Mouse (Mus musculus): ENCODE results near the gene Msh4. TPM values are rescaled to one million over a fixed set of nuclear protein-coding genes. Genes with fewer than 3 reads are reported as not detected.

Msh4 gene
- polyA plus RNA-seq, 1 experiment from 2014 or later: 0.22 TPM

- Histone ChIP-seq H3K36me3 (replicated peaks) (no peaks in the 10 kb centered on the region), H3K4me2 (no peak overlapping the region), H3K4me1 (0 out of 2 replicates have a peak, but pooled peaks cover under 1% of the 10 kb centered on the region), H3K9ac (no peak overlapping the region), H3K27ac (no peak overlapping the region), H3K4me3 (no peak overlapping the region), H3K9me3 (no peaks in the 10 kb centered on the region), H3K27me3 (replicated peaks) (no peaks in the 10 kb centered on the region)
- 98% methylated on average over 3 of the region's 3 CpGs for WGBS
- ATAC-seq (replicated peaks): no peak
These were observed 87.2 kb downstream of the Msh4 start for GRCm38 (mm10) chr3:153818723-153819122.

DNA sequence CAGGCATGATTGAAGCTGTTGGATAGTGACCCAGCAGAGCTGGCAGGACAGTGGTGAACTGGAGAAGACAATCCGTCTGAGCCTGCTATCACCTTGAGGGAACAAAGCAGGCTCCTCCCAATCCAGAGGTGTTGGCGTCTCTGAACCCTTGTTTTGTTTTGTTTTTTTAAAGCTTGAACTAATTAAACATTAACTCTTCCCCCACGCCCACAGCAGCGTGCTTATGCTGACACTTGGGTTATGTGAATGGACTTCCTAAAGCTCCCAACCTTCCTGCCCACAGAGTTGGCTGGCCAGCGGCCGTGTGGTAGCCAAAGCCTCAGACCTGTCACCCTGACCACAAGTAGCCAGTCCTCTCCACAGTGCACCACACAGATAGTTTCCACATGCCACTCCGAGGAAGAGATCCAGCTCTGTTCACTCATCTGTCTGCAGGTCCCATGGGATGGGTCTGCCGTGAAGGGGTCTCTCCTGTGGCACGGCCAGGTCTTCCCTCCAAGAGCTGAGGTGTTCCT, 88.5 kb downstream of the Msh4 start:
- H3K27ac ChIP-seq: no peak overlapping the region
- no peaks in the 10 kb centered on the region for H3K27me3 ChIP-seq (replicated peaks)
- WGBS: 88% methylated on average over 9 of the region's 9 CpGs
- H3K4me3 ChIP-seq: no peak overlapping the region
- H3K9me3 ChIP-seq: no peaks in the 10 kb centered on the region
- no peak for ATAC-seq (replicated peaks)
- no peak overlapping the region for H3K4me2 ChIP-seq
- no peak overlapping the region for H3K9ac ChIP-seq
- H3K4me1 ChIP-seq: no peaks in the 10 kb centered on the region
- no peaks in the 10 kb centered on the region for H3K36me3 ChIP-seq (replicated peaks)

DNA sequence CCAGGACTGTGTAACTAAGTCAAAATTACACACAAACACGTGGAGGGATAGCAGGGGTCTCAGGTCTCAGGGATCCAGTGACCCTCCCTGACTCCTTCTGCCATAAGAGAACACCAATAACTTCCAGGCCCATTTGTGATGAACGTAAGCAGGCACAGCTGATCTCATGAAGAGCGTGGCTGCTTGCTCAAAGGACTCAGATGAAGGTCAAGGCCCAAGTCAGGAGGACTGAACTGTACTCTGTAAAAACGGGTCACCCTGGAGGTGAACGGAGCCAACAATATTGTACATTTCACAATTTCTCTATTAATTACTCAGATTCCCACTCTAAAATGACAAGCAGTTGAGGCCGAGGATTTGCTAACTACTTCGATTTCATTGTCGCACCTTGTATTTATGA, 91.9 kb downstream of the Msh4 start:
- H3K36me3 ChIP-seq (replicated peaks): no peaks in the 10 kb centered on the region

GRCm38 (mm10) chr3:153808406-153808805, 97.5 kb downstream of the Msh4 start:
- 90% methylated on average over 13 of the region's 13 CpGs for WGBS
- ATAC-seq (replicated peaks): no peak
- H3K9me3 ChIP-seq: no peaks in the 10 kb centered on the region
- H3K27ac ChIP-seq: no peak overlapping the region
- H3K4me2 ChIP-seq: no peak overlapping the region
- no peak overlapping the region for H3K9ac ChIP-seq
- no peaks in the 10 kb centered on the region for H3K36me3 ChIP-seq (replicated peaks)
- H3K4me3 ChIP-seq: no peak overlapping the region
- H3K27me3 ChIP-seq (replicated peaks): no peaks in the 10 kb centered on the region
- H3K4me1 ChIP-seq: peaks cover 16% of the 10 kb centered on the region; the same call in 1 of the 2 replicates

More for the DNA sequence above, 91.9 kb downstream of the Msh4 start:
- ATAC-seq (replicated peaks): no peak
- H3K9ac ChIP-seq: no peak overlapping the region
- 88% methylated on average over 8 of the region's 8 CpGs for WGBS
- H3K27ac ChIP-seq: no peak overlapping the region
- no peak overlapping the region for H3K4me2 ChIP-seq
- H3K9me3 ChIP-seq: no peaks in the 10 kb centered on the region
- peaks cover 9% of the 10 kb centered on the region; the same call in 1 of the 2 replicates for H3K4me1 ChIP-seq
- no peaks in the 10 kb centered on the region for H3K27me3 ChIP-seq (replicated peaks)
- H3K4me3 ChIP-seq: no peak overlapping the region

DNA sequence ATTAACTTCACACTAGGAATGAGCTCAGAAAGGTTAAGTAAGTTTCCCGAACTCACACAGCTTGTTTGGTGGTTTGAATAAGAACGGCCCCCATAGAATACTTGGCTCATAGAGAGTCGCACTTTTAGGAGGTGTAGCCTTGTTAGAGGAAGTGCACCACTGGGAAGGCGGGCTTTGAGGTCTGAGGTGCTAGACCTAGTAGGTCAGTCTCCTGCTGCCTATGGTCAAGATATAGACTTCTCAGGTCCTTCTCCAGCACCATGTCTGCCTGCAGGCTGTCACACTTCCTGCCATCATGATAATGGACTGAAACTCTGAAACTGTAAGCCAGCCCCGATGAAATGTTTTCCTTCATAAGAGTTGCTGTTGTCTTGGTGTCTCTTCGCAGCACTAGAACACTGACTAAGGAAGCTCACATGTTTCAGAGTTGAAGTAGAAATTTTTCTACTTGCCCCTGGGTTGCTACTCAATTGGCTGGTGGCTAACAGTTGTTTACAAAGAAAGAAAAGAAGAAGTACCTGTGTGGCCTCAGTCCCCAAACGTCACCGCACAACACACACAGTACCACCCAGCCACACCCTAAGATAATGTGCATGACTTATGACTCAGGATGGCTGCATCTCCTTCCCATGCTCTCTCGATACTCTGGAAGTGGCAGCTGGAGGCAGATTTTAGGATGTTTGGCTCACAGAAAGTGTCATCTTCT, 98.3 kb downstream of the Msh4 start:
- Histone ChIP-seq H3K4me2 (no peak overlapping the region), H3K4me1 (peaks cover 16% of the 10 kb centered on the region; the same call in 1 of the 2 replicates), H3K36me3 (replicated peaks) (no peaks in the 10 kb centered on the region), H3K9me3 (no peaks in the 10 kb centered on the region), H3K9ac (no peak overlapping the region), H3K27ac (no peak overlapping the region), H3K4me3 (no peak overlapping the region), H3K27me3 (replicated peaks) (no peaks in the 10 kb centered on the region)
- WGBS: 90% methylated on average over 9 of the region's 9 CpGs
- ATAC-seq (replicated peaks): no peak

Other genes with a start within 250 kb of the Msh4 start
- 22.7 and 25.3 TPM in 2 replicates for gene St6galnac3, start 181.0 kb downstream of the Msh4 start, polyA plus RNA-seq (2015; fragmentation: Nextera tagmentation; extraction: Ambion mirVana)
- gene Asb17, start 61.9 kb downstream of the Msh4 start, polyA plus RNA-seq (2015; fragmentation: Nextera tagmentation; extraction: Ambion mirVana): 0.06 and 0.19 TPM in 2 replicates
- gene Rabggtb, start 6.9 kb upstream of the Msh4 start, polyA plus RNA-seq (2015; fragmentation: Nextera tagmentation; extraction: Ambion mirVana): 49.5 and 51.3 TPM in 2 replicates
- 55.8 and 56.2 TPM in 2 replicates for gene Acadm, start 38.5 kb upstream of the Msh4 start, polyA plus RNA-seq (2015; fragmentation: Nextera tagmentation; extraction: Ambion mirVana)
- 9.1 and 9.9 TPM in 2 replicates for gene Slc44a5, start 67.3 kb upstream of the Msh4 start, polyA plus RNA-seq (2015; fragmentation: Nextera tagmentation; extraction: Ambion mirVana)